Mouse (Mus musculus): ENCODE measurements at regions not wholly inside any gene's neighbourhood (a gene's known extent, or its start where the extent isn't known, plus 50 kb on each side); places are given as distances from the start of the nearest gene placed in this dataset.

GRCm38 (mm10) chr3:39494363-39494762 lies 607.6 kb downstream of the Fat4 start:
- TF ChIP-seq POLR2A (IDR thresholded peaks at IDR 0.05; ENCODE audit: low read depth, low read length) = no peak
- no peak for TF ChIP-seq CTCF (IDR thresholded peaks at IDR 0.05; ENCODE audit: extremely low read depth, insufficient read depth, insufficient read length, insufficient replicate concordance)

Measured in spleen, adult 2 months (tissue).